Mouse (Mus musculus): Measurements from ENCODE around the gene Cdca8.

DNA sequence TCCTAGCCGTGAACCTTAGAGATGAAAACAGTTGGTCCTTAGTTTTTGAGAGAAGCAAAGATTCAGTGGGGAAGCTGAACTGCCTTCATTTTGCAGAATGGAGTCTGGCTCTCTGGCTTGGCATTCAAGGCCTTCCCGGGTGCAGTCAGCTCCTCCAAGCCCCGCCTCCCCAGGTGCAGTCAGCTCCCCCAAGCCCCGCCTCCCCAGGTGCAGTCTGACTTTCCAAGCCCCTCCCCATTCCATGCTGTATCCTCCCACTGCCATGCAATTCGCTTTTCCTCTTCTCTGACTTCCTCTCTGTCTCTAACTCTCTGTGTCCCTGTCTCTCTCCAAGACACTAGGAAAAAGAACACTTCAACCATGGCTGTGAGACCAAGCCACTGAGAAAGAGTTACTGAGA lies 39.1 kb upstream of the Cdca8 start:
- TF ChIP-seq CTCF (conservative IDR thresholded peaks at IDR 0.05; ENCODE audit: low read length) (no peak), POU5F1 (IDR thresholded peaks at IDR 0.05; ENCODE audit: borderline replicate concordance, low read length) (no peak)

Data from E14TG2a.4 (cell line).